Mouse (Mus musculus) kidney, embryonic 16.5 days (tissue): ENCODE measurements around the gene Kmt5c. TPM values are rescaled to one million over a fixed set of nuclear protein-coding genes. Genes with fewer than 3 reads are reported as not detected.

Source experiments
- ATAC-seq: fragments of 200-750 bp; cut with Nextera tagmentation; 2 replicates; pipeline ENCODE4 v1.8.0; 2017; ENCODE audit warnings: moderate TSS enrichment; ENCODE audit not compliant: low FRiP score, low TSS enrichment
- H3K27ac ChIP-seq: fragments of 300-500 bp; sonication (generic); 2 replicates; pipeline ENCODE4 v1.5.1; 2014; ENCODE audit warnings: low read length
- H3K27me3 ChIP-seq: fragments of 300-500 bp; sonication (generic); 2 replicates; pipeline ENCODE4 v1.6.1; 2014; ENCODE audit warnings: low read length, control low read depth, mixed read lengths; ENCODE audit not compliant: insufficient read depth
- H3K36me3 ChIP-seq: fragments of 300-500 bp; sonication (generic); 2 replicates; pipeline ENCODE4 v1.6.1; 2014; ENCODE audit warnings: low read length, control low read depth, mixed read lengths; ENCODE audit not compliant: insufficient read depth
- H3K4me1 ChIP-seq: fragments of 300-500 bp; sonication (generic); 2 replicates; pipeline ENCODE4 v1.6.1; 2014; ENCODE audit warnings: low read length, control low read depth, mixed read lengths; ENCODE audit not compliant: insufficient read depth
- H3K4me2 ChIP-seq: fragments of 300-500 bp; sonication (generic); replicated peaks from 2 replicates; pipeline ENCODE4 v1.6.1; 2014; ENCODE audit warnings: low read depth, low read length
- H3K4me3 ChIP-seq: fragments of 300-500 bp; sonication (generic); 2 replicates; pipeline ENCODE4 v1.5.1; 2014; ENCODE audit warnings: mild to moderate bottlenecking, low read length
- H3K9ac ChIP-seq: fragments of 300-500 bp; sonication (generic); replicated peaks from 2 replicates; pipeline ENCODE4 v1.6.1; 2014; ENCODE audit warnings: low read length
- H3K9me3 ChIP-seq: fragments of 300-500 bp; sonication (generic); 2 replicates; pipeline ENCODE4 v1.6.1; 2016; ENCODE audit warnings: low read length, control low read depth
- WGBS: fragments of 180-500 bp; shearing (Covaris S2); extraction: QIAGEN DNeasy Blood & Tissue Kit; methylation state at CpG from one replicate; pipeline ENCODE4 v1.1.7; 2014; 5-methylcytosine and 5-hydroxymethylcytosine counted together
- polyA plus RNA-seq: library from polyadenylated mRNA; unstranded; fragments of >200 nt; fragmentation: Nextera tagmentation; extraction: Ambion mirVana; gene quantifications from 2 replicates; pipeline ENCODE4 v1.2.1, GENCODE M21; 2015

Kmt5c gene
- polyA plus RNA-seq, 1 experiment from 2014 or later, result 99.3 TPM

DNA sequence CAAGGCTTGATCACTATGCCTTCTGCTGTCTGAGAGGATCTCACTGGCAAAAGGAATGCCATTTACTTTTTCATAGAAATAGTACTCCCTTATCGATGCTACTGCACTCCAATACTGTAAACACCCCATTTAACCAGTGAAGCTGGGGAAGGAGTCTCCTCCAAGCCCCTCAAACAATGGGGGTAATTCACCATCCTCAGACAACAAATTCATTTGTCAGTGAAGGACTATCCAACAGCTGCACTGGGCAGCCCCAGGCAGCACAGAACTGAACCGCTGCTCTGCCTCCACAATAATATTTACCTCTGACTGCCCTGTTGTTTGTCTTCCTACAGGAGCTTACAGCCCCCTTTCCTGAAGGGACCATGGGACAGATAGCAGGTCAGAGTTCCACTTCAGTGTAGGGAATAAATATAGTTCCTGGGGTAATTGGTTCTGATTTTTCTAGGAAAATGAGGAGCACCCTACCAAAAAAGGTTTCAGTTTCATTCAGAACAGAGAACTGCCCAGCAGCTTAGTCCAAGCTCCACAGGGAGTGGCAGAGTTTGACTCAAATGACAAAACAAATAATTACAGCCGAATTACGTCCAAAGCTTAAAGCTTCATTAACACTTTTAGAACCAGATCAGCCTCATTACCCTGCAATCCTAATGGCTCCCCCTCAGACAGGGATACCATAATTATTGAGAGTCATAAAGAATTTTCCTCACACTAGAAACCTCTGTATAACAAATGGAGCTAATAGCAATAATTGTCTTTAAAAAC, 25.2 kb downstream of the Kmt5c start:
- no peak overlapping the region for H3K27ac ChIP-seq
- ATAC-seq, result no peak
- H3K4me1 ChIP-seq, result no peaks in the 10 kb centered on the region
- no peak overlapping the region; the same call in 1 of the 2 replicates for H3K9ac ChIP-seq
- no peak overlapping the region for H3K4me2 ChIP-seq
- no peaks in the 10 kb centered on the region for H3K36me3 ChIP-seq
- H3K27me3 ChIP-seq, result no peaks in the 10 kb centered on the region; the same call in 1 of the 2 replicates
- no peaks in the 10 kb centered on the region for H3K9me3 ChIP-seq
- WGBS, result 16% methylated on average over 4 of the region's 4 CpGs
- no peak overlapping the region for H3K4me3 ChIP-seq

DNA sequence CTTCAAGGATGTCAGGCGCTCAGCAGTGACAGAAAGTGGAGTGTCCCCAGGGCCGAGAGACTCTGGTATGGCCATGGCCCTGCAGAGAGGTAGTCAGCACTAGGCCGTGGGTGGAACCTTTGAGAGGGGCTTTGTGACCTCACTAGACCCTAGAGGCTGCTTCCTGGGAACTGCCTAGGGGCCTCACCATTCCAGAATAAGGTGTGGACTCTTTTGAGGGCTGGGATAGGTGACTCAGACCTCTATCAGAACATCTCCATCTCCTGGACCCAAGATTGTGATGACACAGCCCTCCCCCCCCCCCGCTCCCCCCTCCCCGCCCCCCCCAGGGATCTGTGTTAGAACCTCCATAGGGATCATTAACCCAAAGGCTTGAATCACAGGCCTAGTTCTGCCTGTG, 31.3 kb downstream of the Kmt5c start, which contains the start of gene Fam71e2:
Gene Fam71e2, minus strand, starts transcription at position 101 of the 400 bp plus-strand sequence.
- Histone ChIP-seq H3K9me3 (no peaks in the 10 kb centered on the region), H3K4me3 (no peak within 1 kb of the TSS), H3K36me3 (no peaks in the 10 kb centered on the region), H3K4me1 (no peaks in the 10 kb centered on the region), H3K9ac (no peak within 1 kb of the TSS), H3K27me3 (peaks cover 12% of the 10 kb centered on the region), H3K4me2 (no peak within 1 kb of the TSS), H3K27ac (no peak within 1 kb of the TSS)
- WGBS, result 68% methylated on average over 3 of the region's 5 CpGs
- no peak for ATAC-seq

DNA sequence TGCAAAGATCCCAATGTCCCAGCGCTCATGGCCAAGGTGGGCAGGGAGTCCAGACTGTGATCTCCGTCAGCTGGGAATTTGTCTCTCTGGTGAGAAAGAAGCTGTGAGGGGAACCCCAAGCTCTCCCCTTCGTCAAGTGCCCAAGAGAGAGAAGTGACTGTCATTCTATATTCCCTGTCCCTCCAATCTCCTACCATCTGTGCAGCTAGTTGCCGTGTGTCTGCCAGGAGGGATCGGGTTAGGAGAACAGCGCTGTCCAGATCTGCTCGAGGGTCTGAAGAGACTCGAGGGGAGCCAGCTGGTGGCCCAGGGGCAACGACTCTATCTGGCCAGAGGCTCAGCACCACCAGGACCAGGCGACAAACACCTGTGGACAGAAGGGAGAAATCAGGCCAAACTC, 36.2 kb downstream of the Kmt5c start:
- no peaks in the 10 kb centered on the region for H3K9me3 ChIP-seq
- no peak overlapping the region for H3K27ac ChIP-seq
- no peaks in the 10 kb centered on the region for H3K36me3 ChIP-seq
- H3K27me3 ChIP-seq, result peaks cover 39% of the 10 kb centered on the region
- 41% methylated on average over 10 of the region's 10 CpGs for WGBS
- H3K4me1 ChIP-seq, result peaks cover 17% of the 10 kb centered on the region
- H3K9ac ChIP-seq, result no peak overlapping the region
- no peak overlapping the region for H3K4me2 ChIP-seq
- no peak for ATAC-seq
- no peak overlapping the region for H3K4me3 ChIP-seq

DNA sequence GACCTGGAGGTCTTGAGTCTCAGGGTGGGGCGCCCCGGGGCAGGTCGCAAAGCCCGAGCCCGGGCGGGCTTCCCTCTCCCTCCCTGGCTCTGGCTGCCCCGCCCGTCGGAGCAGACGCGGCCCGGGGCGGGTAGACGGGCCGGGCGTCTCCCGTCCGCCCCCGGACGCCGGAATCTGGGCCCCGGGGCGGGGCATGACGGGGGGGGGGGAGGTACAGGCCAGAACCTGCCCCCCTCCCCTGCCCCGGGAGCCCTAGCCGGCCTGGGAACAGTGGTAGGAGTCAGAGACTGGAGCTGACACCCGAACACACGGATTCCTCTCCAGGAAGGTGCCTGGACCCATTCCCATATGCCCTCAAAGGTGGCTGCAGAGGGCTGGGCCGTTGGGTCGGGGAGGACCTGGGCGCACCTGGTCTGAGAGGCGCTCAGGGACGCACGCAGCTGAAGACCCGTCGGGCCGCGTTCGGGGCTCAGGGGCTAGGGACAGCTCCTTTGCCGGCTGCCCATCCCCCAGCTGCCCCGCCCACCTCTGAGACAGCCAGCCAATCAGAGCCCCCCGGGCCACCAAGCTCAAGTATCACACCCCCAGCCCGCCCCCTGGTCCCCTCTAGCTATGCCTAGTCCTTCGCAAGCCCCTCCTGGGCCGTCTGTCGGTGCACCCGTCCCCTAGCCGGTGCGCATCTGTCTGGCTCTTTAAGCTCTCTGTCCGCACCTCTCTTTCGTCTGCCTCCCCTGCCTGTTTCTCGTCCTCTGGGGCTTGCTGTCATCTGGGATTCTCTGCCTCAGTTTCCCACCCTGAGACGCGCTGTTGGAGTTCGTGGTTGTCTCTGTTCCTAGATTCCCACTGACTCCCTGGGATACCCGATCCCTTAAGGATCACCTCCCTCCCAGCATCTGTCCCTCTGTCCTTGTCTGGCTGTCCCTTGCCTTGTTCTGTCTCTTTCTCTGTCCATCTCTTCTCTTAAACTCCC, 37.2 kb downstream of the Kmt5c start:
- Histone ChIP-seq H3K27me3 (peaks cover 39% of the 10 kb centered on the region), H3K4me1 (peaks cover 20% of the 10 kb centered on the region), H3K4me3 (peak overlapping the region; percentile 41), H3K9me3 (no peaks in the 10 kb centered on the region), H3K27ac (no peak overlapping the region), H3K9ac (peak overlapping the region; percentile 31; the same call in 1 of the 2 replicates), H3K36me3 (no peaks in the 10 kb centered on the region), H3K4me2 (peak overlapping the region; percentile 59)
- ATAC-seq, result peak; percentile 81
- 1% methylated on average over 36 of the region's 56 CpGs for WGBS

DNA sequence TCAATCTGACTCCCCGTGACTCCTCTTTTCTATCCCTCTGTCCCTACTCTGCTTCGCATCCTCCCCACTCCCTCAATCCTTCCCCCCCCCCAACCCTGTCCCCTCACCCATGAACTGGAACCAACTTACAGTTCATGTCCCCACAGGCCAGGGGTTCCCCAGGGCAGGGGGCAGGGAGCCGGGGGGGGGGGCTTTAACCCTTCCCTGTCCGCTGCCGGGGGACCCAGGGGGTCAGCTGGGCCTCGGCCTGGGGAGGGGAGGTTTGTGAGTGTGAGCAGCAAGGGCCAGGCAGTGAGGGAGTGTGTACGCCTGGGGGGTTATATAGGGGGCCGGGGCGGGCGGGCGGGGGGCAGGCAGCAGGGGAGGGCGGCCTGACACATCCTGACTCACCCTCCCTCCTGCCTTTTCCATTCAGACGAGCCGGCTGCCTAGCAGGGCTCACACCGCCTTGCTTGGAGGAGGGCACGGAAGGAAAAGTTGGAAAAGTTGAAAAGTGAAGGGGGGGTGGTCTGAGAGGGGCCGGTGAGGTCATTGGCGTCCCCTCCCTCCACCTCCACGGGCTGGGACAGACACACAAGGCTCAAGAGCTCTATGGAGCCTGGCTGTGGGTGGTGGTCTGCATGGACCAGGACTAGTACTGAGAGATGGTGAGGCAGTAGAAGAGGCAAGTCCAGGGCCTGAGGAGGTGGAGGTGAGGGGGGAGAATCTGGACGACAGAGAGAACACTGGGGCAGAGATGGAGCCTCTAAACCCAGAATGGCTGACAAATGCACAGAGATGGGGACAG, 38.1 kb downstream of the Kmt5c start:
- H3K4me2 ChIP-seq, result peak overlapping the region; percentile 59
- ATAC-seq, result 0 out of 2 replicates have a peak, but pooled peaks have one; percentile 10
- H3K9me3 ChIP-seq, result no peaks in the 10 kb centered on the region
- H3K9ac ChIP-seq, result no peak overlapping the region
- H3K4me1 ChIP-seq, result peaks cover 20% of the 10 kb centered on the region
- no peak overlapping the region for H3K27ac ChIP-seq
- peaks cover 39% of the 10 kb centered on the region for H3K27me3 ChIP-seq
- 5% methylated on average over 11 of the region's 20 CpGs for WGBS
- no peak overlapping the region for H3K4me3 ChIP-seq
- no peaks in the 10 kb centered on the region for H3K36me3 ChIP-seq

DNA sequence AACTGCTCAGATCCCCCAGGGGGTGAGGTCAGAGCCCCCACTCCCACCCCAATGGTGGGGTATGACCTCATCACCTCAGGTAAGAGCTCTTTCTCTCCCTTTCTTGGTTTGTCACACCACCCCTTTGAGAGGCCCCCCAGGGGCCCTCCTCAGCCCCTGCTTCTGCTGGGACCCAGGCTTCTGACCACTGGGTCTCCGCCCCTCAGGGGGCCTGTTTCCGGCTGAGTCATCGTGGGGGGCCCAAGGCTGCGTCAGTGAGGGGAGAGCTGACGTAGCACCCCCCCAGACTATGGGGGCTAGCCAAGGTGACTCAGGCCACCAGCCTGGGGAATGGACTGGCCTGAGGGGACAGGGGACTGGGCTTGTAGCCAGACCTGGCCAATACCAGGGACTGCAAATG, 40.0 kb downstream of the Kmt5c start:
- 38% methylated on average over 5 of the region's 5 CpGs for WGBS
- no peak overlapping the region for H3K4me3 ChIP-seq
- H3K36me3 ChIP-seq, result no peaks in the 10 kb centered on the region
- H3K9me3 ChIP-seq, result no peaks in the 10 kb centered on the region
- H3K4me2 ChIP-seq, result no peak overlapping the region
- peaks cover 20% of the 10 kb centered on the region for H3K4me1 ChIP-seq
- peaks cover 38% of the 10 kb centered on the region for H3K27me3 ChIP-seq
- no peak overlapping the region for H3K9ac ChIP-seq
- H3K27ac ChIP-seq, result no peak overlapping the region
- ATAC-seq, result no peak

DNA sequence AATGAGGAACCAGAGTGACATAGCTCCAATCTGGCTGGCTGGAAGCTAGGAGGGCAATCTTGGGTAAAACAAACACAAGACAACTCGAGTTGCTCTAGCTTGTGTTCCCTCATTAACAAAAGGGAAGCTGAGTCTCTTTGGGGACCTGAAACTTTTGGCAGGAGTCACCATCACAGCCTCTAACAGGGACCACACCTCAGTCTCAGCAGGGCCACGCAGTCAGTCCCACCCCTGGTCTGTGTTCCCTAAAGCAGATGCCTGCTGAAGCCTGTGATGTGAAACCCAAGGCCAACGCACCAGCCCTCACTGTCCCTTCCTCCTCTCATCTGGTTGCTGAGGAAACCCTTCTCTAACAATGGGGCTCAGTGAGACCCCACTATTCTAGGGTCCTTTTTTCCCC, 42.2 kb downstream of the Kmt5c start:
- H3K9me3 ChIP-seq, result no peaks in the 10 kb centered on the region
- H3K4me1 ChIP-seq, result peaks cover 16% of the 10 kb centered on the region
- H3K4me2 ChIP-seq, result no peak overlapping the region
- no peak overlapping the region for H3K9ac ChIP-seq
- peaks cover 18% of the 10 kb centered on the region for H3K27me3 ChIP-seq
- no peak overlapping the region for H3K27ac ChIP-seq
- WGBS, result 43% methylated on average over 3 of the region's 3 CpGs
- ATAC-seq, result no peak
- no peaks in the 10 kb centered on the region for H3K36me3 ChIP-seq
- H3K4me3 ChIP-seq, result no peak overlapping the region

DNA sequence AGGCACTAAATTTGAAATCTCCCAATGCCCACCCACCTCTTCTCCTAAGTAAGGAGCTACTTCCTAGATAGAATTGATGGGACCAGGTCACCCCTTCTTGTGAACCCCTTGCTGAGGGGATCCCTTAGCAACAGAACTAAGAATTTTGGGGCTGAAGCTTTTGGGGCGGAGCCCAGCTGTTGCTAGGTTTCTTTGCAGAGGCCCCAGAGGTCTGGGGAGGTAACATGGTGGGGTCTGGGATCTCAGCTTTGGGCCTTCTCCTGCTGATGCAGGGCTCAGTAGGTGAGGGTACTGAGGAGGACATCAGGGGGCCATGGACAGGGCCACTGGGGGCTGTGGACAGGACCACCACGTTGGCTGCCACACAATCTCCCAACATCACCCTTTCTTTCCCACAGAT, 42.8 kb downstream of the Kmt5c start, which contains the start of the genes Il11 and Tmem190:
Gene Il11, minus strand, starts transcription at position 101 of the 400 bp plus-strand sequence.
Gene Tmem190, plus strand, starts transcription at position 179 of the 400 bp plus-strand sequence.
- peaks cover 10% of the 10 kb centered on the region for H3K4me1 ChIP-seq
- H3K9me3 ChIP-seq, result no peaks in the 10 kb centered on the region
- no peak within 1 kb of the TSS for H3K4me3 ChIP-seq
- no peak within 1 kb of the TSS for H3K27ac ChIP-seq
- peak within 1 kb of the TSS; percentile 23; the same call in 1 of the 2 replicates for H3K9ac ChIP-seq
- WGBS, result 79% methylated on average over 2 of the region's 2 CpGs
- ATAC-seq, result no peak
- H3K27me3 ChIP-seq, result peaks cover 12% of the 10 kb centered on the region
- H3K4me2 ChIP-seq, result no peak within 1 kb of the TSS
- H3K36me3 ChIP-seq, result no peaks in the 10 kb centered on the region

DNA sequence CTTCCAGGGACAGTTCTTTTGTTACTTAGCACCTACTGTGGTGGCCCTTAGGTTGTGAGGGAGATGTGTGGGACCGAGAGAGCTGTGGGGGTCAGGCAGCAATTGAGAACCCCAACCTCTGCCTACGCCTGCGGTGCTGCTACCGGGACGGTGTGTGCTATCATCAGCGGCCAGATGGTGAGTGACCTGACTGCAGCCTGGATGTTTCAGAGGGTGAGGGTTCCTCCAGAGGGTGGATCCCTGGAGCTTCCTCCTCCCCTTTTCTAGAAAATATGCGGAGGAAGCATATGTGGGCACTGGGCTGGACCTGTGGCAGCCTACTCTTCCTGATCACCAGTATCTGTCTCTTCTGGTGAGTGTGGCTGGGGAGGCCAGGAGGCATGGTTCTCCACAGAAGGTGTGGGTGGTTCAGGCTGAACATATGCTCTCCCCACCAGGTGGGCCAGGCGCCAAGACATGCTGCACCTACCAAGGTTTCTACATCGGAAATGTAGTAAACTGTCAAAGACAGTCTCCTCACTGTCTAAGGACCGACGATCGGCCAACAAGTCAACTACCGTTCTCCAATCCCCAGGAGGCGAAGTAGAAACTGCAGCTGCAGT, 43.9 kb downstream of the Kmt5c start:
- WGBS, result 80% methylated on average over 14 of the region's 14 CpGs
- peaks cover 2% of the 10 kb centered on the region for H3K27me3 ChIP-seq
- ATAC-seq, result no peak

More for the DNA sequence above, 43.9 kb downstream of the Kmt5c start:
- Histone ChIP-seq H3K36me3 (no peaks in the 10 kb centered on the region), H3K4me2 (no peak overlapping the region), H3K9ac (no peak overlapping the region), H3K27ac (no peak overlapping the region), H3K9me3 (no peaks in the 10 kb centered on the region), H3K4me3 (no peak overlapping the region), H3K4me1 (peaks cover 12% of the 10 kb centered on the region)
